ENCODE assay signal across 22 mouse cellular contexts in genomic region chr2:148047611-148048010, GRCm38 (mm10). TPM values are rescaled to one million over a fixed set of nuclear protein-coding genes. Genes with fewer than 3 reads are reported as not detected.
DNase-seq lines count a peak whose midpoint lies in the region; ATAC-seq and TF ChIP-seq lines count a peak whose summit lies in the region.
"Had no signal": no experiment of that assay in that cellular context is flagged by ENCODE, and none has a peak within 500 bp of the region (broad histone marks: within the 10 kb centered on the region; RNA-seq: fewer than 3 reads in every experiment).

No protein-coding gene starts in this region.

- H3K9me3 ChIP-seq in liver, postnatal 0 days (ENCODE audit: low read length), result no peaks in the 10 kb centered on the region
- no peaks in the 10 kb centered on the region for H3K9me3 ChIP-seq in liver, embryonic 12.5 days (replicated peaks)
- H3K9me3 ChIP-seq in lung, embryonic 16.5 days (ENCODE audit: control insufficient read depth, low read length), result no peaks in the 10 kb centered on the region
- H3K9me3 ChIP-seq in neural tube, embryonic 15.5 days (replicated peaks), result no peaks in the 10 kb centered on the region
- H3K9me3 ChIP-seq: embryonic facial prominence, embryonic 13.5 days; forebrain, embryonic 12.5 days had no signal

- no peak overlapping the region for H3K4me3 ChIP-seq in liver, postnatal 0 days (ENCODE audit: low read depth, low read length)
- no peak overlapping the region for H3K4me3 ChIP-seq in liver, embryonic 12.5 days
- peak overlapping the region; percentile 49 for H3K4me3 ChIP-seq in lung, embryonic 16.5 days (ENCODE audit: low read length)
- no peak overlapping the region for H3K4me3 ChIP-seq in neural tube, embryonic 15.5 days (replicated peaks)
- H3K4me3 ChIP-seq: embryonic facial prominence, embryonic 13.5 days; forebrain, embryonic 12.5 days had no signal

- H3K27ac ChIP-seq in liver, postnatal 0 days (ENCODE audit: low read depth), result 0 out of 2 replicates have a peak overlapping the region, but pooled peaks have one; percentile 90
- no peak overlapping the region for H3K27ac ChIP-seq in liver, embryonic 12.5 days
- no peak overlapping the region; the same call in 1 of the 2 replicates for H3K27ac ChIP-seq in lung, embryonic 16.5 days (ENCODE audit: low read length)
- H3K27ac ChIP-seq in neural tube, embryonic 15.5 days (replicated peaks), result no peak overlapping the region
- H3K27ac ChIP-seq: embryonic facial prominence, embryonic 13.5 days; forebrain, embryonic 12.5 days; hindbrain, embryonic 14.5 days had no signal

- no peak for TF ChIP-seq CTCF in liver, postnatal 0 days (IDR thresholded peaks at IDR 0.05; ENCODE audit: low read depth)

- WGBS in liver, postnatal 0 days (ENCODE audit: insufficient replicate concordance), result 11% methylated on average over 8 of the region's 8 CpGs
- WGBS in liver, embryonic 12.5 days (ENCODE audit: insufficient replicate concordance), result 5% methylated on average over 8 of the region's 8 CpGs
- 13% methylated on average over 8 of the region's 8 CpGs for WGBS in lung, embryonic 16.5 days
- 6% methylated on average over 8 of the region's 8 CpGs for WGBS in neural tube, embryonic 15.5 days

- H3K4me1 ChIP-seq in liver, postnatal 0 days (ENCODE audit: insufficient read depth), result no peaks in the 10 kb centered on the region
- H3K4me1 ChIP-seq in liver, embryonic 12.5 days, result no peaks in the 10 kb centered on the region
- peaks cover 7% of the 10 kb centered on the region for H3K4me1 ChIP-seq in lung, embryonic 16.5 days (replicated peaks; ENCODE audit: control insufficient read depth, insufficient read depth, low read length)
- peaks cover 25% of the 10 kb centered on the region for H3K4me1 ChIP-seq in neural tube, embryonic 15.5 days

- peak; percentile 61 for DNase-seq in heart, adult 11 months
- no peak for DNase-seq in heart, adult 8-10 months (ENCODE audit: low spot score)
- DNase-seq in liver, postnatal 0 days, result no peak
- no peak for DNase-seq in lung, postnatal 14 days
- peak; percentile 26 for DNase-seq in neural tube, embryonic 10.5 days (ENCODE audit: extremely low spot score, low spot score)
- DNase-seq: cerebellum, adult 11 months; cerebellum, adult 8-10 months; cerebellum, postnatal 14 days; gastrocnemius, postnatal 10 days; heart, postnatal 10 days; heart, postnatal 4 days had no signal

- peaks cover 48% of the 10 kb centered on the region for H3K27me3 ChIP-seq in liver, postnatal 0 days (ENCODE audit: insufficient read depth, low read length)
- peaks cover 94% of the 10 kb centered on the region for H3K27me3 ChIP-seq in liver, embryonic 12.5 days (replicated peaks)
- H3K27me3 ChIP-seq in lung, embryonic 16.5 days (ENCODE audit: control insufficient read depth, insufficient read depth, low read depth, low read length), result peaks cover 73% of the 10 kb centered on the region
- H3K27me3 ChIP-seq in neural tube, embryonic 15.5 days (replicated peaks), result peaks cover 96% of the 10 kb centered on the region

- H3K4me2 ChIP-seq in liver, postnatal 0 days (ENCODE audit: low read depth, low read length), result no peak overlapping the region
- H3K4me2 ChIP-seq in liver, embryonic 12.5 days, result no peak overlapping the region
- H3K4me2 ChIP-seq in lung, embryonic 16.5 days (ENCODE audit: low read depth, low read length), result peak overlapping the region; percentile 56
- no peak overlapping the region for H3K4me2 ChIP-seq in neural tube, embryonic 15.5 days
- H3K4me2 ChIP-seq: forebrain, embryonic 12.5 days; hindbrain, embryonic 14.5 days had no signal

- no peak for TF ChIP-seq EP300 in liver, postnatal 0 days (IDR thresholded peaks at IDR 0.05; ENCODE audit: low read depth)

- no peaks in the 10 kb centered on the region for H3K36me3 ChIP-seq in liver, postnatal 0 days (replicated peaks; ENCODE audit: insufficient read depth, low read length)
- H3K36me3 ChIP-seq in liver, embryonic 12.5 days, result 0 out of 2 replicates have a peak, but pooled peaks cover 2% of the 10 kb centered on the region
- no peaks in the 10 kb centered on the region for H3K36me3 ChIP-seq in lung, embryonic 16.5 days (ENCODE audit: control insufficient read depth, insufficient read depth, low read length)
- no peaks in the 10 kb centered on the region for H3K36me3 ChIP-seq in neural tube, embryonic 15.5 days
- H3K36me3 ChIP-seq: embryonic facial prominence, embryonic 13.5 days; forebrain, embryonic 12.5 days had no signal

- ATAC-seq in liver, postnatal 0 days, result no peak
- no peak for ATAC-seq in liver, embryonic 12.5 days
- ATAC-seq in lung, embryonic 16.5 days (ENCODE audit: low read depth), result no peak
- ATAC-seq in neural tube, embryonic 15.5 days (ENCODE audit: low FRiP score), result no peak

- no peak overlapping the region for H3K9ac ChIP-seq in liver, postnatal 0 days (replicated peaks)
- H3K9ac ChIP-seq in liver, embryonic 12.5 days, result no peak overlapping the region
- no peak overlapping the region for H3K9ac ChIP-seq in lung, embryonic 16.5 days (ENCODE audit: low read length)
- no peak overlapping the region for H3K9ac ChIP-seq in neural tube, embryonic 15.5 days (replicated peaks)
- H3K9ac ChIP-seq: embryonic facial prominence, embryonic 13.5 days; forebrain, embryonic 12.5 days; hindbrain, embryonic 14.5 days had no signal

RNA-seq across cellular contexts. Expression of gene Foxa2, which starts 0.8 kb away (rescaled TPM):
- not detected for total RNA-seq in heart, adult 8-10 months (2022)
- 10.1 and 12.6 TPM in 2 replicates for polyA plus RNA-seq in liver, postnatal 0 days (2015; fragmentation: Nextera tagmentation; extraction: Ambion mirVana)
- 5.0 and 5.4 TPM in 2 replicates for polyA plus RNA-seq in liver, embryonic 12.5 days (2016; fragmentation: Nextera tagmentation; extraction: Ambion mirVana)
- polyA plus RNA-seq in lung, embryonic 16.5 days (2015; fragmentation: Nextera tagmentation; extraction: Ambion mirVana), result 32.6 and 38.1 TPM in 2 replicates
- polyA plus RNA-seq in neural tube, embryonic 15.5 days (2015; fragmentation: Nextera tagmentation; extraction: Ambion mirVana), result 1.3 and 2.2 TPM in 2 replicates
- total RNA-seq: common myeloid progenitor, adult 5-6 weeks; gastrocnemius, postnatal 10 days; gastrocnemius, postnatal 4 days; heart, postnatal 10 days; heart, postnatal 4 days; MEL had no signal
- polyA plus RNA-seq: forebrain, embryonic 16.5 days; frontal cortex, adult 2 months had no signal

Comparison
In these comparisons a context has a peak if more than half of its experiments do, and no peak if none do; other contexts are left out.
1. DNase-seq: peak in heart, adult 11 months (single experiment) and neural tube, embryonic 10.5 days (single experiment); none in heart, adult 8-10 months (single experiment), liver, postnatal 0 days (single experiment) and lung, postnatal 14 days (single experiment).